Mouse (Mus musculus): ENCODE data around the gene Gm11444.

Gene Gm11444

GRCm38 (mm10) chr11:85857997-85858698, 8.0 kb upstream of the Gm11444 start:
- DNase-seq (ENCODE audit: low spot score): no peak

GRCm38 (mm10) chr11:85850758-85851157, 625 bp upstream of the Gm11444 start:
- DNase-seq (ENCODE audit: low spot score): no peak

- DNase-seq (ENCODE audit: low spot score): peak; percentile 93
Measured at GRCm38 (mm10) chr11:85849037-85849436, 1.1 kb downstream of the Gm11444 start.

- peak; percentile 64 for DNase-seq (ENCODE audit: low spot score)
Measured at GRCm38 (mm10) chr11:85846509-85846908, 3.6 kb downstream of the Gm11444 start.

GRCm38 (mm10) chr11:85845921-85846320, 4.2 kb downstream of the Gm11444 start:
- peak; percentile 89 for DNase-seq (ENCODE audit: low spot score)

GRCm38 (mm10) chr11:85844971-85845370, 5.2 kb downstream of the Gm11444 start:
- no peak for DNase-seq (ENCODE audit: low spot score)

GRCm38 (mm10) chr11:85844144-85844965, 5.8 kb downstream of the Gm11444 start:
- DNase-seq (ENCODE audit: low spot score): peak; percentile 91

GRCm38 (mm10) chr11:85843347-85843692, 6.8 kb downstream of the Gm11444 start:
- DNase-seq (ENCODE audit: low spot score): peak; percentile 67

- no peak for DNase-seq (ENCODE audit: low spot score)
Measured at GRCm38 (mm10) chr11:85842596-85843346, 7.4 kb downstream of the Gm11444 start.

GRCm38 (mm10) chr11:85841980-85842379, 8.2 kb downstream of the Gm11444 start:
- DNase-seq (ENCODE audit: low spot score): no peak

- DNase-seq (ENCODE audit: low spot score): no peak
Measured at GRCm38 (mm10) chr11:85841211-85841681, 8.9 kb downstream of the Gm11444 start.

GRCm38 (mm10) chr11:85840803-85841145, 9.4 kb downstream of the Gm11444 start:
- no peak for DNase-seq (ENCODE audit: low spot score)

GRCm38 (mm10) chr11:85840031-85840802, 9.9 kb downstream of the Gm11444 start:
- no peak for DNase-seq (ENCODE audit: low spot score)

- no peak for DNase-seq (ENCODE audit: low spot score)
Measured at GRCm38 (mm10) chr11:85839258-85840030, 10.7 kb downstream of the Gm11444 start.

GRCm38 (mm10) chr11:85838424-85839257, 11.5 kb downstream of the Gm11444 start:
- DNase-seq (ENCODE audit: low spot score): no peak

- no peak for DNase-seq (ENCODE audit: low spot score)
Measured at GRCm38 (mm10) chr11:85837648-85838423, 12.3 kb downstream of the Gm11444 start.

- DNase-seq (ENCODE audit: low spot score): no peak
Measured at GRCm38 (mm10) chr11:85837291-85837647, 12.9 kb downstream of the Gm11444 start.

- no peak for DNase-seq (ENCODE audit: low spot score)
Measured at GRCm38 (mm10) chr11:85836523-85837290, 13.4 kb downstream of the Gm11444 start.

Data from adipocyte (in vitro differentiated cells).